Mouse (Mus musculus) liver, embryonic 14.5 days (tissue): ENCODE measurements around the gene Pdcd7. TPM values are rescaled to one million over a fixed set of nuclear protein-coding genes. Genes with fewer than 3 reads are reported as not detected.

Experiments used
- ATAC-seq: fragments of 200-750 bp; cut with Nextera tagmentation; 2 replicates; pipeline ENCODE4 v1.8.0; 2017; ENCODE audit warnings: moderate number of reproducible peaks, mild to moderate bottlenecking, moderate library complexity; ENCODE audit not compliant: insufficient read depth
- DNase-seq, 3 experiments: peaks; one replicate each; pipeline ENCODE4 v3.0.0-alpha.2; 2012 to 2013; ENCODE audit warnings: low read depth in 3 of 3, low spot score in 3 of 3
- H3K27ac ChIP-seq: fragments of 300-500 bp; sonication (generic); 2 replicates; pipeline ENCODE4 v1.5.1; 2014; ENCODE audit warnings: moderate library complexity, mild to moderate bottlenecking, control low read depth, inconsistent platforms
- H3K27me3 ChIP-seq: fragments of 300-500 bp; sonication (generic); 2 replicates; pipeline ENCODE4 v1.6.1; 2014; ENCODE audit warnings: mild to moderate bottlenecking, low read length, moderate library complexity; ENCODE audit not compliant: control insufficient read depth, insufficient read depth
- H3K36me3 ChIP-seq: fragments of 300-500 bp; sonication (generic); replicated peaks from 2 replicates; pipeline ENCODE4 v1.6.1; 2014; ENCODE audit warnings: low read depth; ENCODE audit not compliant: control insufficient read depth, insufficient read depth
- H3K4me1 ChIP-seq, 2 experiments: fragments of 200-500 bp in 1 of 2; fragments of 300-500 bp in 1 of 2; sonication (generic) in 1 of 2; replicated peaks; 2 replicates each; pipeline ENCODE4 v1.6.1; 2012 to 2014; ENCODE audit warnings: antibody characterized with exemption in 1 of 2, inconsistent platforms in 1 of 2, low read length in 1 of 2; ENCODE audit not compliant: control insufficient read depth in 2 of 2, insufficient read depth in 2 of 2
- H3K4me2 ChIP-seq: fragments of 300-500 bp; sonication (generic); 2 replicates; pipeline ENCODE4 v1.6.1; 2014; ENCODE audit warnings: low read depth, mild to moderate bottlenecking, control low read depth, moderate library complexity
- H3K4me3 ChIP-seq, 2 experiments: fragments of 200-500 bp in 1 of 2; fragments of 300-500 bp in 1 of 2; sonication (generic) in 1 of 2; 2 replicates each; pipeline ENCODE4 v1.5.1; 2012 to 2014; ENCODE audit warnings: low read depth in 2 of 2, low read length in 2 of 2, mild to moderate bottlenecking in 2 of 2, control low read depth in 1 of 2, inconsistent platforms in 1 of 2, moderate library complexity in 1 of 2; ENCODE audit not compliant: insufficient read depth in 1 of 2
- H3K9ac ChIP-seq: fragments of 300-500 bp; sonication (generic); replicated peaks from 2 replicates; pipeline ENCODE4 v1.6.1; 2014; ENCODE audit warnings: mild to moderate bottlenecking, control low read depth, moderate library complexity
- H3K9me3 ChIP-seq: fragments of 300-500 bp; sonication (generic); 2 replicates; pipeline ENCODE4 v1.6.1; 2016; ENCODE audit warnings: low read length, mixed read lengths; ENCODE audit not compliant: control insufficient read depth
- CTCF ChIP-seq: IDR thresholded peaks from 2 replicates; pipeline ENCODE4 v1.5.1; 2016; ENCODE audit warnings: antibody characterized with exemption, low read depth, control low read depth
- EP300 ChIP-seq: IDR thresholded peaks from 2 replicates; pipeline ENCODE4 v1.6.1; 2016; ENCODE audit warnings: antibody characterized with exemption, low read depth
- WGBS: fragments of 180-500 bp; shearing (Covaris S2); extraction: QIAGEN DNeasy Blood & Tissue Kit; methylation state at CpG from one replicate; pipeline ENCODE4 v1.1.7; 2014; ENCODE audit not compliant: insufficient replicate concordance; 5-methylcytosine and 5-hydroxymethylcytosine counted together
- polyA plus RNA-seq, 2 experiments: library from polyadenylated mRNA; depleted of rRNA in 1 of 2; stranded (reverse) in 1 of 2; unstranded in 1 of 2; fragments of >200 nt; fragmentation: Nextera tagmentation in 1 of 2; extraction: Ambion mirVana in 1 of 2; gene quantifications; 2 replicates each; pipeline versions ENCODE4 v1.2.1 to v1.2.3; 2012 to 2014

Gene Pdcd7
- polyA plus RNA-seq, 2 experiments, result 4.8 to 4.9 TPM

DNA sequence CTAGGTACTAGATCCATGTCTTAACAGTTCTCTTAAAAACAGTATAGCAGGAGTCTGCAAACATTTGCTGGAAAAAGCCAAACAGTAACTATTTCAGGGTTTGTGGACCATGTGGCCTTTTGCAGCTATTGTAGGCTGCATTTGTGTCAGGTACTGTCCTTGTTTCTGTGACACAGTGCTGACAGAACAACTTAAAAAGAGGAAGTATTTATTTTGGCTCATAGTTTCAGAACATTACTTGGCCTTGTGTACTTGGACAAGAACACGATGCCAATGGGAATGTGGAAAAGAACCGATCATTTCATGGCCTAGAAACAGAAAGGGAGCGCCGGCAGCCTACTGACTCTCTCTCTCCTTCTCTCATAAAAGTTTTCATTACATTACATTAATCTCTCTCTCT, 42.3 kb upstream of the Pdcd7 start:
- Histone ChIP-seq H3K9me3 (no peaks in the 10 kb centered on the region), H3K27me3 (no peaks in the 10 kb centered on the region), H3K36me3 (peaks cover 36% of the 10 kb centered on the region), H3K4me3 (no peak overlapping the region), H3K4me2 (no peak overlapping the region), H3K4me1 (no peaks in the 10 kb centered on the region), H3K9ac (no peak overlapping the region), H3K27ac (no peak overlapping the region)
- no peak for TF ChIP-seq CTCF
- TF ChIP-seq EP300, result no peak
- WGBS, result 87% methylated on average over 4 of the region's 4 CpGs
- DNase-seq, result no peak
- ATAC-seq, result no peak

- Histone ChIP-seq H3K4me1 (no peaks in the 10 kb centered on the region), H3K9ac (no peak overlapping the region), H3K9me3 (no peaks in the 10 kb centered on the region), H3K36me3 (peaks cover 40% of the 10 kb centered on the region), H3K27me3 (no peaks in the 10 kb centered on the region), H3K4me3 (no peak overlapping the region), H3K4me2 (no peak overlapping the region), H3K27ac (no peak overlapping the region)
- no peak for ATAC-seq
- 86% methylated on average over 4 of the region's 4 CpGs for WGBS
- DNase-seq, result no peak
- TF ChIP-seq EP300 (no peak), CTCF (no peak)
These were observed 41.6 kb upstream of the Pdcd7 start for GRCm38 (mm10) chr9:65304300-65304699.

DNA sequence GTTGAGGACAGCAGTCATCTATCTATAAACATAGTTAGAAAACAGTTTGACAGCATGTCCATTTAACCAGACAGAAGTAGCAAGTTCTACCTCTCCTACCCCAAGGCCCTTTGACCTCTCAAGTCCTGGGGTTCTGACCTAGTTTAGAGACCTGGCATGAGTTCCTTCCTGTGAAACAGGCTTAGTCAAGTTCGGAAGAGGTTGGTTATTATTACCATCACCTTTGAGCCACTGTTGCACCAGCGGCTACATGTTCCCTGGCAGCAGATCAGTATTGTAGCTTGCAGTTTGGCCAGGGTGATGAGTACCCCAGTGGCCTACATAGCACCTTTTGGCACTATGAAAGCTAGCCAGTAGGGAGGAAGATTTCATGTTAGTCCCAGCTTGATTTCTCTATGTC, 39.2 kb upstream of the Pdcd7 start:
- WGBS, result 81% methylated on average over 2 of the region's 2 CpGs
- no peak overlapping the region for H3K4me3 ChIP-seq
- TF ChIP-seq CTCF (no peak), EP300 (no peak)
- no peaks in the 10 kb centered on the region for H3K9me3 ChIP-seq
- H3K4me2 ChIP-seq, result no peak overlapping the region
- H3K27ac ChIP-seq, result no peak overlapping the region
- ATAC-seq (no peak), DNase-seq (no peak)
- H3K27me3 ChIP-seq, result no peaks in the 10 kb centered on the region
- H3K36me3 ChIP-seq, result peaks cover 30% of the 10 kb centered on the region
- H3K9ac ChIP-seq, result no peak overlapping the region
- H3K4me1 ChIP-seq, result no peaks in the 10 kb centered on the region

DNA sequence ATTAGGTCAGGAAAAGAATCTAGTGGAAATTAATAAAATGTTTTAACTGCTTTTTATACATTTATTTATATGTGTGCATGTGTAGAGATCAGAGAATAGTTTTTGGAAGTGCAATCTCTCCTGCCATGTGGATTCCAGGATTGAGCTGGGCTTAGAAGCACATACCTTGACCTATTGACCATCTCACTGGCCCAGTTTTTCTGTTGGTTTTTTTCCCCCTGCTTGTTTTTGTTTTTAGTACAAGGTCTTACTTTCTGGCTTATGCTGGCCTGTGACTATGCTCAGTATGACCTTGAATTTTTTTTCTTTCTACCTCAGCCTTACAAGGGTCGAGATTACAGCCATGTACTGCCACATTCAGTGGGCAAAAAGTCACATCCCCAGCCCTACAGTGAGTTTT, 37.9 kb upstream of the Pdcd7 start:
- Histone ChIP-seq H3K4me2 (no peak overlapping the region), H3K9me3 (no peaks in the 10 kb centered on the region), H3K4me1 (no peaks in the 10 kb centered on the region), H3K4me3 (no peak overlapping the region), H3K27ac (no peak overlapping the region), H3K27me3 (no peaks in the 10 kb centered on the region), H3K9ac (no peak overlapping the region), H3K36me3 (peaks cover 30% of the 10 kb centered on the region)
- WGBS, result 61% methylated on average over 1 of the region's 1 CpGs
- TF ChIP-seq CTCF (no peak), EP300 (no peak)
- no peak for DNase-seq
- no peak for ATAC-seq

DNA sequence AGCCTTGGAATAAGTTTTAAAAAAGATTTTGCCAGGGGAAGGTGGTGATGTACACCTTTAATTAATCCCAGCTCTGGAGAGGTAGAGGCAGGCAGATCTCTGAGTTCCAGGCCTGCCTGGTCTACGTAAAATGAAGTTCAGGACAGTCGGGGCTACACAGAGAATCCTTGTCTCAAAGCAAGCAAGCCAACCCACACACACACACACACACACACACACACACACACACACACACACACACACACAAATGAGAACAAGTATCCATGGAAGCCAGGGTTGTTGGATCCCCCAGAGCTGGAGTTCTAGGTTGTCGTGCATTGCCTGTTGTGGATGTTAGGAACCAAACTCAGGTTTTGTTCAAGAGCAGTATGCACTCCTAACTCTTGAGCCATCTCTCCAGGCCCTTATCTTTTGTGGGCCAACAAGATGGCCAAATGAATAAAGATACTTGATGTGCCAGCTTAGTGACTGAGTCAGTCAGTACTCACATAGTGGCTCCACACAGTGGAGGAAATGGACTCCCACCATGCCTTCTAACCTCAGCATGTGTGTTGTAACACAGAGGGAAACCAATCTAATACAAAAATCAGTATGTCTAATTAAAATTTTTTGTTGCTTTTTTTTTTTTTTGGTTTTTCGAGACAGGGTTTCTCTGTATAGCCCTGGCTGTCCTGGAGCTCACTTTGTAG, 33.1 kb upstream of the Pdcd7 start:
- H3K4me1 ChIP-seq, result no peaks in the 10 kb centered on the region
- WGBS, result 84% methylated on average over 4 of the region's 4 CpGs
- TF ChIP-seq CTCF (no peak), EP300 (no peak)
- no peak overlapping the region for H3K4me2 ChIP-seq
- no peaks in the 10 kb centered on the region for H3K27me3 ChIP-seq
- H3K4me3 ChIP-seq, result no peak overlapping the region
- no peak overlapping the region for H3K27ac ChIP-seq
- no peak overlapping the region for H3K9ac ChIP-seq
- H3K9me3 ChIP-seq, result no peaks in the 10 kb centered on the region
- ATAC-seq, result 0 out of 2 replicates have a peak, but pooled peaks have one; percentile 23
- H3K36me3 ChIP-seq, result peaks cover 29% of the 10 kb centered on the region
- DNase-seq, result no peak
